Mouse (Mus musculus) kidney, adult 8-10 months (tissue): Measurements from ENCODE around the gene Dlgap1.

Experiments
- DNase-seq, 2 experiments: peaks; one replicate each; pipeline ENCODE4 v3.0.0; 2022

Dlgap1 gene

GRCm38 (mm10) chr17:70363561-70363960, 394.7 kb downstream of the Dlgap1 start:
- DNase-seq = no peak

GRCm38 (mm10) chr17:70363971-70364370, 395.1 kb downstream of the Dlgap1 start:
- no peak for DNase-seq

GRCm38 (mm10) chr17:70369124-70369523, 400.3 kb downstream of the Dlgap1 start:
- DNase-seq = no peak

- DNase-seq = peak in 1 of 2 experiments; percentile 1
Measured at GRCm38 (mm10) chr17:70377020-70377419, 408.1 kb downstream of the Dlgap1 start.

GRCm38 (mm10) chr17:70388447-70388846, 419.6 kb downstream of the Dlgap1 start:
- DNase-seq = no peak

- no peak for DNase-seq
Measured at GRCm38 (mm10) chr17:70397220-70397619, 428.3 kb downstream of the Dlgap1 start.

GRCm38 (mm10) chr17:70397708-70398107, 428.8 kb downstream of the Dlgap1 start:
- no peak for DNase-seq

- no peak for DNase-seq
Measured at GRCm38 (mm10) chr17:70401909-70402308, 433.0 kb downstream of the Dlgap1 start.

GRCm38 (mm10) chr17:70403750-70404149, 434.9 kb downstream of the Dlgap1 start:
- no peak for DNase-seq

GRCm38 (mm10) chr17:70414202-70414601, 445.3 kb downstream of the Dlgap1 start:
- DNase-seq = no peak

- no peak for DNase-seq
Measured at GRCm38 (mm10) chr17:70427866-70428265, 459.0 kb downstream of the Dlgap1 start.

- peak; percentile 42 to 70 for DNase-seq
Measured at GRCm38 (mm10) chr17:70429746-70430451, 461.0 kb downstream of the Dlgap1 start.

GRCm38 (mm10) chr17:70430452-70430787, 461.5 kb downstream of the Dlgap1 start:
- peak in 1 of 2 experiments; percentile 7 for DNase-seq

GRCm38 (mm10) chr17:70432834-70433233, 464.0 kb downstream of the Dlgap1 start:
- no peak for DNase-seq

GRCm38 (mm10) chr17:70434549-70434948, 465.7 kb downstream of the Dlgap1 start:
- DNase-seq = no peak

GRCm38 (mm10) chr17:70435612-70436011, 466.7 kb downstream of the Dlgap1 start:
- DNase-seq = no peak

- no peak for DNase-seq
Measured at GRCm38 (mm10) chr17:70437229-70437628, 468.4 kb downstream of the Dlgap1 start.

- DNase-seq = no peak
Measured at GRCm38 (mm10) chr17:70442976-70443375, 474.1 kb downstream of the Dlgap1 start.

GRCm38 (mm10) chr17:70446451-70446850, 477.6 kb downstream of the Dlgap1 start:
- no peak for DNase-seq

GRCm38 (mm10) chr17:70455036-70455435, 486.2 kb downstream of the Dlgap1 start:
- DNase-seq = no peak

GRCm38 (mm10) chr17:70457103-70457502, 488.2 kb downstream of the Dlgap1 start:
- no peak for DNase-seq

- DNase-seq = no peak
Measured at GRCm38 (mm10) chr17:70462231-70462630, 493.4 kb downstream of the Dlgap1 start.

GRCm38 (mm10) chr17:70462771-70463491, 494.1 kb downstream of the Dlgap1 start:
- no peak for DNase-seq

- no peak for DNase-seq
Measured at GRCm38 (mm10) chr17:70466413-70466812, 497.5 kb downstream of the Dlgap1 start.
